Mouse (Mus musculus) v-Abl transformed pro-B cells (cell line): Measurements from ENCODE around the gene Als2.

Experiments used
- in situ Hi-C, 2 experiments: fragments of 400-800 bp; cut with MboI; formaldehyde crosslinking; loops; one replicate each; pipeline ENCODE4 v1.15.1; 2025; ENCODE audit not compliant: unreplicated experiment in 2 of 2

Als2 gene

GRCm38 (mm10) chr1:59236856-59237441, at the start of gene Als2:
Gene Als2 (minus strand): TSS chr1:59237231.
- in situ Hi-C loops, result loop anchor here (5.0 to 25.0 kb wide), 4 partner anchors 92 to 475 kb away; no protein-coding TSS in a partner anchor

DNA sequence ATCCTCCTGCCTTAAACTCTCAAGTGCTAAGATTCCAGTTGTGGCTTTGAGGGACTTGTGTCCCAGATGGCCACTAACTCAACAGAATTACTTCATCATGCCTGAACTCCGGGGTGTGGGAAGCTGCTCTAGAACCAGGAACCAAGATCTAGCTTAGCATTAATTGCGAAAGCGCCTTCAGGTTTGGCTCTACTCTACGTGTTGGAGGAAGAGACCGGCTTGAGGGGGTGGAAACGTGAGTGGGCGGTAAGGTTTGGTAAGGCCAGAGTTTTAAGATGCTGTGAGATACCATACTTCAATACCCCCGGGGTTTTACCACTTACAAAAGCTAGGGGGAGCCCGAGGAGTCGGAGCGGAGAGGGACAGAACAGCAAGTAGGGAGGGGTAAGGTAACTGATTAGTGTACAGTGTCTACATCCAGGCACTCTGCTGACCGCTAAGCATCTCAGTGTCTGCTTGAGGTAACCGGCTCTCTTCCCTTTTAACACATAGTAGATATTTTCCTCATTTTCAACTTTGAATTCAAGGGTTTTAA, 49.4 kb upstream of the Als2 start:
- in situ Hi-C loops, result no loop called here

GRCm38 (mm10) chr1:59285880-59286279, 48.8 kb upstream of the Als2 start:
- in situ Hi-C loops, result no loop called here

- in situ Hi-C loops, result no loop called here
Observed at GRCm38 (mm10) chr1:59272189-59272588, 35.2 kb upstream of the Als2 start.

GRCm38 (mm10) chr1:59269951-59270689, 33.1 kb upstream of the Als2 start:
- in situ Hi-C loops, result no loop called here

GRCm38 (mm10) chr1:59269466-59269865, 32.4 kb upstream of the Als2 start:
- in situ Hi-C loops, result no loop called here

DNA sequence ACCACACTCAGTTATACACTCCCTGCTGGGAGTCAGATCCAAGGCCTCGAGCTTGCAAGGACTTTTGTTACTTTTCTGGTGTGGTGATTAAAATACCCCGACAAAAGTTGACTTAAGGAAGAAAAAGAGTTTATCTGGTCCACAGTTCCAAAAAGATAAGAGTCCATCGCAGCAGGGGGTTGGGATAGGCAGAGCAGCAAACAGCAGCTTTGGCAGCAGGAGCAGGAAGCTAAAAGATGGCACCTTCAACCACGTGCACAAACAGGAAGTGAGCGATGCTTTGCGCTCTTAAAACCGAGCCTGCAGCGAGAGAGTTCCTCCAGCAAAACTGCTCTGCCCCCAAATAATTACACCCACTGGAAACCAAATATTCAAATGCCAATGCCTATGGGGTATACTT, 31.9 kb upstream of the Als2 start:
- in situ Hi-C loops, result no loop called here

GRCm38 (mm10) chr1:59257736-59258135, 20.7 kb upstream of the Als2 start:
- in situ Hi-C loops, result no loop called here

- in situ Hi-C loops, result no loop called here
Observed at GRCm38 (mm10) chr1:59256751-59257231, 19.8 kb upstream of the Als2 start, which contains the start of gene Cdk15. Gene Cdk15 (plus strand): TSS chr1:59256906.

GRCm38 (mm10) chr1:59253301-59253909, 16.4 kb upstream of the Als2 start:
- in situ Hi-C loops, result loop anchor here (5.0 kb wide), 1 partner anchor 369 kb away; no protein-coding TSS in a partner anchor

- in situ Hi-C loops, result loop anchor here (5.0 kb wide), 1 partner anchor 370 kb away; no protein-coding TSS in a partner anchor
Observed at GRCm38 (mm10) chr1:59252762-59253161, 15.7 kb upstream of the Als2 start.

GRCm38 (mm10) chr1:59247602-59248001, 10.6 kb upstream of the Als2 start:
- in situ Hi-C loops, result loop anchor here (10.0 to 25.0 kb wide), 3 partner anchors 235 to 485 kb away; no protein-coding TSS in a partner anchor

DNA sequence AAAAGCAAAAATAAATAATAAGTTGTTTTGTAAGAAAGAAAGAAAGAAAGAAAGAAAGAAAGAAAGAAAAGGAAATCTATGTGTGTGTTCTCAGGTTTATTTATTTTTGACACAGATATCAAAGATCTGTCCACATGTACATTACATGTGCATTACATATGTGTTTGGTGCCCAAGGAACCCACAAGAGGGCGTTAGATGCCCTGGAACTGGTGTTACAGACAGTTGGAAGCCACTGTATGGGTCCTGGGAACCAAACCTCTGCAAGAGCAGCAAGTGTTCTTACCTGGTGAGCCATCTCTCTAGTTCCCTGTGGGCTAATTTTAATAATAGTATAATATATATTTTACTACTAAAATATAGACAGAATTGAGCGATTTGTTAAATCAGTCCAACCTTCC, 6.7 kb upstream of the Als2 start:
- in situ Hi-C loops, result loop anchor here (10.0 to 25.0 kb wide), 3 partner anchors 231 to 481 kb away; no protein-coding TSS in a partner anchor

DNA sequence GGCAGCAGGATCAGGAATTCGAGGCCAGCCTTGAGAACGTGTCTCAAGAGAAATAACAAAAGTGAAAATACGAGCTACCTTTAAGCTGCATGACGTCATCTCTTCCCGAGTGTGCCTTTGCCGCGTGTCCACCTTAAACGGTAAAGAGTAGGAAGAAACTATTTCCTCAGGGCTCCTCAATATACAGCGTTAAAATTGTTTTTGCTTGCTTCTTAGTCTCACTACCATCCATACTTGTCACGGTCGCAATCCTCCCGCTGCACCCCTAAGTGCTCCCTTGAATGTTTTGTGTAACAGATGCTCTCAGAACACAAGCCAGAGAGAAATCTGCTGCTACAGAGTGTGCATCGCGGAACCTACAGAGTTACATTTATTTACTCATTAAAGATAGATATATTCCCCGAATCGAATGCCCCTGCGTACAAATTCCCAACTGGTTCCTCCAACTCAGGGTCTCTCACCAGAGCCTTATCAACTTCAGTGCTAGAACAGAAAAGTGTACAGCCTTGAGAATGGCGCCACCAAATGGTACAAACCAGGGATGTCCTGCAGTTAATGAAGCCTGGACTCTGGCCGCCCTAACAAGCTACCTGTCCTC, 682 bp upstream of the Als2 start:
- in situ Hi-C loops, result loop anchor here (5.0 to 25.0 kb wide), 4 partner anchors 93 to 475 kb away; no protein-coding TSS in a partner anchor

DNA sequence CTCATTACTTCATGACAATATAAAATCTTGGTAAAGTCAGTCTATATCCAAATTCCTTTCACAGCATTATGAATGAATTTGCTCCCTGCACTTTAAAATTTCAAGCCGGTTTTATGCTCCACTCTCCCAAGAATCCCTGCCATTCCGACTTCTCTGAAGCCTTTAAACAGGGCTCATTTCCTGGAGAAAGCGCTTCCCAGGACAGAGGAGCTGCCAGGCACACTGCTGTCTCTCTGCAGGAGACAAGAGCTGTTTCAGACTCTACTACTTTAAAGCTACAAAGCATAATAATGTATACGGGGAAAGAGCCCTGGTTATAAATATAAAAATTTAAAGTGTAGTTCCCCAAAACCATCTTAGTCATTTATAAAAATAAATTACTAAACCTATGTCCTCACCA, 7.8 kb downstream of the Als2 start:
- in situ Hi-C loops, result loop anchor here in 1 of 2 experiments (25.0 kb wide), 2 partner anchors 217 to 467 kb away; no protein-coding TSS in a partner anchor

DNA sequence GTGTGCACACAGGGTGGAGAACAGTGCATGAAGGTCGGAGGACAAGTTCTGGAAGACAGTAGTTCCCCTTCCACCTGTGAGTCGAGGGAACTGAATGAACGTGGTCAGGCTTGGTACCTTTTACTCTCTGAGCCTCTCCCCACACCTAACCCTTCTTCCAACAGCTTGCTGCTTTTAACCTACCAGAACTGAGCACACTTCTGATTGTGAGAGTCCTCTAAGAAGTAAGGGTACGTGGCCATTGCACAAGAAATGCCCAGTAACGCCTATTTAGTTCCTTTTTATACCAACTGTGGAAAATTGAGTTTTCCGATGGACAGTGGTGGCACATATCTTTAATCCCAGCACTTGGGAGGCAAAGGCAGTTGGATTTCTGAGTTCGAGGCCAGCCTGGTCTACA, 8.5 kb downstream of the Als2 start:
- in situ Hi-C loops, result loop anchor here in 1 of 2 experiments (25.0 kb wide), 2 partner anchors 216 to 466 kb away; no protein-coding TSS in a partner anchor

GRCm38 (mm10) chr1:59222101-59222825, 14.8 kb downstream of the Als2 start:
- in situ Hi-C loops, result no loop called here

DNA sequence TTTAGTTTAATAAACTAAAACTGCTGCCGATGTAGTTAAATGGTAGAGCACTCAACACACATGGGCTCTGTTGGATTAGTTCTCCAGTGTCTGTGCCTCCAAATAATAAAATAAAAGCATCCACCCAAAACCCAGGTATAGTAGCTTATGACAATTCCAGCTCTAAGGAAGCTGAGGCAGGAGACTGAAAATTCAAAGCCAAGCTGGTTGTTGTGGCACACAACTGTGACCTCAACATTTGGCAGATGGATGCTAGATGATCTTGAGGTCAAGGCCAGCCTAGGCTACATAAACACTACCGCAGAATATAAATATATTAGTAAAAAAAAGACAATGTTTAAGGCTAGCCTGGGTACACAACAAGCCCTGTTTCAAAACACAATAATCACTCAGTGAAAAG, 15.4 kb downstream of the Als2 start:
- in situ Hi-C loops, result no loop called here

- in situ Hi-C loops, result no loop called here
Observed at GRCm38 (mm10) chr1:59220371-59220770, 16.7 kb downstream of the Als2 start.

DNA sequence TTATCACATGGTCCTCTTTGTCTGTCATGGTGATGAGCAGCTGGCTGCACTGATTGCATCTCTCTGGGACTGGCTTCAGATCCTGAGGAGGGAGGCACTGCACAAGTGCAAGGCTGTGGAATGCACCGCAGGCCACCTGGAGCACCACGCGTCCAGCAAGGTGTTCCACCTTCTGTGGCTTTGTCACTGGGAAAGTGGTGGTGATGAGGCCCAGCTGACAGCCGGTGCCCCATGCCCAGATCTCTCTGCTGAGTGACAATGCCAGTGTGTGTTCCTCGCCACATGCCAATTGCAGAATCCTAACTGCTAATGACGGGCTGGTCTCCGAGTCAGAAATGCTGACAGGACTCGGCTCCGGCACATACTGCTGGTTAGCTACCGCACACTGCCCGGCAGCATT, 21.6 kb downstream of the Als2 start:
- in situ Hi-C loops, result no loop called here
